Comparison of ENCODE assay signal across 22 mouse cellular contexts in the genomic region with DNA sequence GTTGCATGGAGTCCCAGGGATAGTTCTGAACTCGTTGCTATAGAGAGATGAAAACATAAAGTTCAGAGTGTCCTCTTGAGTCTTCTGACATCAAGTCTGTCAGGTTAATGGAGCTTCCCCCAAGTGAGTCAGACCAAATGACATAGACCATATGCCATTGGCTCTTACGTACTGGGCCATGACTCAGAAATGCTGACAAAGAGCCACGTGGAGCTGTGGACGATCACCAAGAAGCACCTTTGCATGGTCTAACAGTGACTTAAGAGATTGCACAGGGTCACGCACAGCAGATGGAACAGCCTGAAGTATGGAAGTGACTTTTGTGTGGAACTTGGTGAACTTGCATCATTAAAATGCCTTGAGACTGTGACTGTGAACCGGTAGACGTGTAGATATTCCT. TPM values are rescaled to one million over a fixed set of nuclear protein-coding genes. Genes with fewer than 3 reads are reported as not detected.
DNase-seq lines count a peak whose midpoint lies in the region; ATAC-seq and TF ChIP-seq lines count a peak whose summit lies in the region.
"Had no signal": no experiment of that assay in that cellular context is flagged by ENCODE, and none has a peak within 500 bp of the region (broad histone marks: within the 10 kb centered on the region; RNA-seq: fewer than 3 reads in every experiment).

No protein-coding gene starts in this region.

- H3K79me2 ChIP-seq in C2C12 (ENCODE audit: control insufficient read depth, insufficient read depth) = no peaks in the 10 kb centered on the region

- no peaks in the 10 kb centered on the region for H3K27me3 ChIP-seq in C2C12 (ENCODE audit: control insufficient read depth, insufficient read depth, insufficient read length)
- no peaks in the 10 kb centered on the region for H3K27me3 ChIP-seq in forebrain, embryonic 11.5 days (ENCODE audit: control insufficient read depth, insufficient read depth, low read length)
- H3K27me3 ChIP-seq: embryonic facial prominence, embryonic 12.5 days had no signal

- H3K27ac ChIP-seq in forebrain, embryonic 11.5 days (ENCODE audit: low read depth, low read length) = no peak overlapping the region
- H3K27ac ChIP-seq: embryonic facial prominence, embryonic 10.5 days; embryonic facial prominence, embryonic 12.5 days; forebrain, embryonic 12.5 days had no signal

- H3K36me3 ChIP-seq in C2C12 (ENCODE audit: control insufficient read depth, insufficient read depth) = no peaks in the 10 kb centered on the region
- H3K36me3 ChIP-seq in forebrain, embryonic 11.5 days (ENCODE audit: control insufficient read depth, insufficient read depth, low read length) = no peaks in the 10 kb centered on the region
- H3K36me3 ChIP-seq: embryonic facial prominence, embryonic 10.5 days; embryonic facial prominence, embryonic 12.5 days; forebrain, embryonic 12.5 days; G1E had no signal

- no peak for ATAC-seq in forebrain, embryonic 11.5 days (replicated peaks; ENCODE audit: low FRiP score)
- ATAC-seq: forebrain, embryonic 14.5 days; forebrain, embryonic 16.5 days had no signal

- H3ac ChIP-seq in C2C12 (ENCODE audit: control insufficient read depth, insufficient read length, low read depth) = no peak overlapping the region

- H3K4me2 ChIP-seq in forebrain, embryonic 11.5 days (ENCODE audit: low read depth, low read length, severe bottlenecking) = no peak overlapping the region
- H3K4me2 ChIP-seq: embryonic facial prominence, embryonic 12.5 days; forebrain, embryonic 12.5 days had no signal

- H3K9ac ChIP-seq in forebrain, embryonic 11.5 days (ENCODE audit: low read length) = no peak overlapping the region
- H3K9ac ChIP-seq: embryonic facial prominence, embryonic 12.5 days; forebrain, embryonic 12.5 days had no signal

- WGBS in forebrain, embryonic 11.5 days = 85% methylated on average over 7 of the region's 7 CpGs

- DNase-seq in adrenal gland, adult 2 months = peak; percentile 6
- DNase-seq in adrenal gland, adult 18-20 months (ENCODE audit: low spot score in 2 of 2) = no peak
- DNase-seq in MN1 (ENCODE audit: low spot score) = peak; percentile 18
- DNase-seq in forebrain, embryonic 11.5 days (ENCODE audit: low spot score) = no peak
- no peak for DNase-seq in layer of hippocampus, postnatal 10 days (ENCODE audit: low spot score in 2 of 2)
- DNase-seq: adrenal gland, adult 8-10 months; adrenal gland, postnatal 14 days; adrenal gland, postnatal 36 days; B cell, adult 2 months; cerebellum, adult 11-12 months; cerebellum, adult 2 months; cerebellum, adult 9-10 months; cerebellum, postnatal 10 days; cerebellum, postnatal 25 days had no signal

- no peak overlapping the region for H3K4me3 ChIP-seq in C2C12 (ENCODE audit: insufficient read depth, poor library complexity, severe bottlenecking)
- no peak overlapping the region for H3K4me3 ChIP-seq in forebrain, embryonic 11.5 days (ENCODE audit: low read depth, low read length)
- H3K4me3 ChIP-seq: embryonic facial prominence, embryonic 10.5 days; embryonic facial prominence, embryonic 12.5 days; forebrain, embryonic 12.5 days had no signal

- H3K4me1 ChIP-seq in forebrain, embryonic 11.5 days (replicated peaks; ENCODE audit: control insufficient read depth, insufficient read depth, low read length) = no peaks in the 10 kb centered on the region

- H3K79me3 ChIP-seq in C2C12 (ENCODE audit: low read depth) = no peaks in the 10 kb centered on the region

- TF ChIP-seq CTCF in C2C12 (IDR thresholded peaks at IDR 0.05; ENCODE audit: control insufficient read depth, insufficient read depth, insufficient read length) = no peak

- H3K9me3 ChIP-seq in forebrain, embryonic 11.5 days (ENCODE audit: control insufficient read depth, low read length) = no peaks in the 10 kb centered on the region
- H3K9me3 ChIP-seq: embryonic facial prominence, embryonic 10.5 days; embryonic facial prominence, embryonic 12.5 days; forebrain, embryonic 12.5 days; G1E had no signal

TF ChIP-seq in C2C12, 6 proteins besides CTCF, POLR2A, EP300 and RAD21:
- TF ChIP-seq USF1 (IDR thresholded peaks at IDR 0.05; ENCODE audit: low read depth) (peak; percentile 50), MAX (IDR thresholded peaks at IDR 0.05) (peak; percentile 61), MYOG (IDR thresholded peaks at IDR 0.05; ENCODE audit: control insufficient read depth, extremely low read depth, insufficient read length) (no peak)

RNA-seq across cellular contexts. Expression of gene Gins3, which starts 16.9 kb away (rescaled TPM):
- 1 to 10 TPM; 2.0 to 2.8 TPM for total RNA-seq in adrenal gland, adult 2 months (2021)
- 1.2 and 1.7 TPM in 2 replicates for polyA plus RNA-seq in adrenal gland, adult 2 months (2012; rRNA removed)
- 1 to 10 TPM; 1.6 to 1.7 TPM for total RNA-seq in adrenal gland, adult 18-20 months (2021)
- 8.3 TPM for polyA plus RNA-seq in C2C12 (2012; fragmentation: generic; extraction: Trizol)
- polyA plus RNA-seq in forebrain, embryonic 11.5 days (2014; fragmentation: Nextera tagmentation; extraction: Ambion mirVana) = 31.6 and 35.2 TPM in 2 replicates
- total RNA-seq in layer of hippocampus, postnatal 10 days (2021) = 1 to 10 TPM; 2.5 to 2.6 TPM

RNA-seq across cellular contexts. Expression of gene Prss54, which starts 40.2 kb away (rescaled TPM):
- not detected for total RNA-seq in adrenal gland, adult 2 months (2021)
- not detected in 2 replicates for polyA plus RNA-seq in adrenal gland, adult 2 months (2012; rRNA removed)
- not detected for total RNA-seq in adrenal gland, adult 18-20 months (2021)
- polyA plus RNA-seq in C2C12 (2012; fragmentation: generic; extraction: Trizol) = not detected
- polyA plus RNA-seq in forebrain, embryonic 11.5 days (2014; fragmentation: Nextera tagmentation; extraction: Ambion mirVana) = not detected in 2 replicates
- total RNA-seq in layer of hippocampus, postnatal 10 days (2021) = not detected
- total RNA-seq: adrenal gland, adult 8-10 months; adrenal gland, postnatal 14 days; adrenal gland, postnatal 36 days had no signal
- polyA plus RNA-seq: cerebellum, adult 2 months; embryonic facial prominence, embryonic 10.5 days; embryonic facial prominence, embryonic 12.5 days; embryonic facial prominence, embryonic 14.5 days; forebrain, embryonic 12.5 days; forebrain, embryonic 14.5 days; forebrain, embryonic 16.5 days; G1E had no signal

Comparison
In these comparisons a context has a peak if more than half of its experiments do, and no peak if none do; other contexts are left out.
1. DNase-seq: peak in adrenal gland, adult 2 months (single experiment) and MN1 (single experiment); none in adrenal gland, adult 18-20 months (0 of 2), forebrain, embryonic 11.5 days (single experiment) and layer of hippocampus, postnatal 10 days (0 of 2).